Mouse (Mus musculus): ENCODE results near the gene Ajap1.

DNA sequence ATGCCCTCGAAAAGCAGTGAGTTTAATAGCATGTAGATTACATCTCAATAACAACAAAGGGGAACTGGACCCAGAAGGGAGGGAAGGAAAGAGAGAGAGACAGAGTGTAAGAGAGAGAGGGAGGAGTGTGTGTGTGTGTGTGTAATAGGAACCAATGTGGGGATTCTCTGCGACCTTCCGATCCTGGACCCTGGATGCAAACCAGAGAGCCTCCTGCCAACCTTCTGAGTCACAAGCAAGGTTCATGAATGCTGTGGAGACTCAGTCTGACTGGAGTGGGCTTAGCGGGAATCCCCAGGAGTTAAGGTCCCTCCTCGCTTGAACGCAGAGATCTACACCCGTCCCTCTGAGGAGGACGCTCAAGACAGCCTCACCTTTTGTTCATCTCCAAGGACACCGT is 45.4 kb downstream of the Ajap1 start:
- TF ChIP-seq MAFK (IDR thresholded peaks at IDR 0.05; ENCODE audit: insufficient read depth, low read depth, low read length) (no peak), ZC3H11A (IDR thresholded peaks at IDR 0.05; ENCODE audit: borderline replicate concordance, low read depth, low read length) (no peak), ZNF384 (IDR thresholded peaks at IDR 0.05; ENCODE audit: low read depth, low read length) (no peak)
